Mouse (Mus musculus): ENCODE results near the gene Lrrc29. TPM values are rescaled to one million over a fixed set of nuclear protein-coding genes. Genes with fewer than 3 reads are reported as not detected.

The Lrrc29 gene
- polyA plus RNA-seq, 1 experiment from 2014 or later, result 1.5 TPM

- Histone ChIP-seq H3K4me2 (no peak overlapping the region), H3K4me1 (replicated peaks) (peaks cover 19% of the 10 kb centered on the region), H3K9ac (replicated peaks) (no peak overlapping the region), H3K36me3 (peaks cover 41% of the 10 kb centered on the region), H3K9me3 (no peaks in the 10 kb centered on the region), H3K27me3 (no peaks in the 10 kb centered on the region), H3K4me3 (replicated peaks) (no peak overlapping the region), H3K27ac (no peak overlapping the region)
- 85% methylated on average over 4 of the region's 4 CpGs for WGBS
- ATAC-seq (ENCODE audit: insufficient number of reproducible peaks, insufficient read depth, low FRiP score, low TSS enrichment, low read depth), result no peak
Measured at GRCm38 (mm10) chr8:105323183-105323582, 2.9 kb downstream of the Lrrc29 start.

DNA sequence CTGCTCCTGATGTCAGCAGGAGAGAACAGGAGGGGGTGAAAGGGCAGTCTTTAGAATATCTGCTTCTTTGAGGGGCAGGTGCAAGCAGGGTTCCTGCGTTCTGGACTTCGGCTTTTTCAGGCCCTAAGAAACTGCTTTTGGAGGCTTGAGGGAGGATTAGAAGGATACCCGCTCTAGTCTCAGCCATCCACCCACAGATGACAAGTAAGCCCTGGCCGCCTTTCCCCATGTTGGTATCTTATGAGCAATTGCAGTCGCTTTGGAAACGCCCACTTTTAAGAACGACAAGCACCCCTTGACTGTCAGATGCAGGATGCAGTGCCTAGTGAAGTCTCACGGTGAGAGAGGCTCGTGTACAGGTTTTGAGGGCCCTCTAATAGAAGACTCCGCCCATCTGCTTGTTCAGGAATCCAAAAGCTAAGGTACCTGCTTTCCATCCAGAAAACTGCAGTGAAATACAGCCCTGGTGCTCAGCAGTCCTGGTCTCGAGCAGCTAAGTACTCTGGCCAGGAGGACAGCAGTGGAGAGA lies 7.4 kb downstream of the Lrrc29 start:
- H3K27ac ChIP-seq, result no peak overlapping the region
- peaks cover 78% of the 10 kb centered on the region for H3K36me3 ChIP-seq
- ATAC-seq (ENCODE audit: insufficient number of reproducible peaks, insufficient read depth, low FRiP score, low TSS enrichment, low read depth), result no peak
- H3K4me1 ChIP-seq (replicated peaks), result no peaks in the 10 kb centered on the region
- H3K9ac ChIP-seq (replicated peaks), result no peak overlapping the region
- H3K27me3 ChIP-seq, result no peaks in the 10 kb centered on the region
- H3K4me2 ChIP-seq, result no peak overlapping the region
- 83% methylated on average over 11 of the region's 11 CpGs for WGBS
- H3K4me3 ChIP-seq (replicated peaks), result no peak overlapping the region
- no peaks in the 10 kb centered on the region for H3K9me3 ChIP-seq

DNA sequence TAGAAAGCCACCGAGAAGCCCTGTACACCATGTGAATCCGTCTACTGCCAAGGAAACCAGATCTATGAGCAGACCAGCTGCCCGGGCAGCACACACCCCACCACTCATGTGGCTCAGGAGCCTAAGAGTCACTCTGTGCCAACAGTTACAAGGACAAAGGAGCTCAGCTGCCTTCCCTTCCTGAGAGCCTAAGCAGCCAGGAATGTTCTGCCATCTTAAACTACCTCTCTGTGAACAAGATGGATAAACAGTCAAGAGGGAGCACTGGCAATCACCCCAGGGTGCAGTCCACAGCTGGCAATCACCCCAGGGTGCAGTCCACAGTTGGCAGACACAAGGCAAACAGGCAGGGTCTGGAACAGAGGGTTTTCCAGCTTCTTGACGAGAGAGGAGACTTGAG lies 8.1 kb downstream of the Lrrc29 start:
- H3K27me3 ChIP-seq, result no peaks in the 10 kb centered on the region
- H3K9me3 ChIP-seq, result no peaks in the 10 kb centered on the region
- no peak overlapping the region for H3K4me3 ChIP-seq (replicated peaks)
- H3K27ac ChIP-seq, result no peak overlapping the region
- H3K9ac ChIP-seq (replicated peaks), result no peak overlapping the region
- H3K4me1 ChIP-seq (replicated peaks), result no peaks in the 10 kb centered on the region
- no peak for ATAC-seq (ENCODE audit: insufficient number of reproducible peaks, insufficient read depth, low FRiP score, low TSS enrichment, low read depth)
- no peak overlapping the region for H3K4me2 ChIP-seq
- peaks cover 78% of the 10 kb centered on the region for H3K36me3 ChIP-seq
- WGBS, result 87% methylated on average over 4 of the region's 4 CpGs

DNA sequence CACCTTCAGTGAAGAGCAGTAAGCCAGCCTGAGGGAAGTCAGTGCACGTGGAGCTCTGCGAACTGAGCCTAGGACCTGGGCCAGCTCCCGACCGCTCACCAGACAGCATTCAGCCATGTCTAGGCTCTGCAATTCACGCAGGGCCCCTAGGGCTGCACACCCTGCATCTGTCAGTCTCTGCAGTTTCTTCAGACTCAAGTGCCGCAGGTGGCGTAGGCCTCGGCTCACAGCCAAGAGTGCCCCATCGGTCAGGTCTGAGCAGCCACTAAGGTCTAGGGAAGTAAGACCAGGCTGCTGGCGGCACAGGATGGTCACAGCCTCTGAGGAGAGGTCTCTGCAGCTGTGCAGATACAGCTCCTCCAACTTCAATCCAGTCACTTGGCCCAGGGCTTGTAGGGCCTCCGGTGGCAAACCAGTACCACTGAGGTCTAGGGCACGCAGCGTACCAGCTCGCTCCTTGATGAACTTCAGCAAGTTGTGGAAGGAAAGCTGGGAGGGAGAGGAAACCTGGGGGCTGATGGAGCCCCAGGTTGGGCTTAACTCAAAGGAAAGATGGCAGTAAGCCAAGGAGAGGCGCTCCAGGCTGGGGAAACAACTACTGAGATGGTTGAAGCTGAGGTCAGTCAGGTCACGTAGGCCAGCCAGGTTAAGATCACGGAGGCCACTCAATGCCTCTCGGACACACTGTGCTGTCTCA lies 10.9 kb downstream of the Lrrc29 start:
- H3K9ac ChIP-seq (replicated peaks), result no peak overlapping the region
- H3K4me2 ChIP-seq, result no peak overlapping the region
- 92% methylated on average over 18 of the region's 18 CpGs for WGBS
- H3K9me3 ChIP-seq, result no peaks in the 10 kb centered on the region
- H3K36me3 ChIP-seq, result peaks cover 95% of the 10 kb centered on the region
- no peak for ATAC-seq (ENCODE audit: insufficient number of reproducible peaks, insufficient read depth, low FRiP score, low TSS enrichment, low read depth)
- no peak overlapping the region for H3K27ac ChIP-seq
- H3K27me3 ChIP-seq, result no peaks in the 10 kb centered on the region
- no peaks in the 10 kb centered on the region for H3K4me1 ChIP-seq (replicated peaks)
- no peak overlapping the region for H3K4me3 ChIP-seq (replicated peaks)

- H3K36me3 ChIP-seq, result peaks cover 96% of the 10 kb centered on the region
- no peaks in the 10 kb centered on the region for H3K27me3 ChIP-seq
- no peak overlapping the region for H3K4me3 ChIP-seq (replicated peaks)
- no peak overlapping the region for H3K9ac ChIP-seq (replicated peaks)
- no peaks in the 10 kb centered on the region for H3K4me1 ChIP-seq (replicated peaks)
- no peak overlapping the region for H3K27ac ChIP-seq
- H3K9me3 ChIP-seq, result no peaks in the 10 kb centered on the region
- 77% methylated on average over 9 of the region's 9 CpGs for WGBS
- H3K4me2 ChIP-seq, result no peak overlapping the region
- ATAC-seq (ENCODE audit: insufficient number of reproducible peaks, insufficient read depth, low FRiP score, low TSS enrichment, low read depth), result no peak
Measured at GRCm38 (mm10) chr8:105313622-105314402, 12.3 kb downstream of the Lrrc29 start.

GRCm38 (mm10) chr8:105312891-105313481 lies 13.1 kb downstream of the Lrrc29 start:
- H3K9ac ChIP-seq (replicated peaks), result no peak overlapping the region
- peaks cover 96% of the 10 kb centered on the region for H3K36me3 ChIP-seq
- no peak for ATAC-seq (ENCODE audit: insufficient number of reproducible peaks, insufficient read depth, low FRiP score, low TSS enrichment, low read depth)
- WGBS, result 89% methylated on average over 8 of the region's 8 CpGs
- H3K4me1 ChIP-seq (replicated peaks), result no peaks in the 10 kb centered on the region
- H3K27me3 ChIP-seq, result no peaks in the 10 kb centered on the region
- no peak overlapping the region for H3K4me2 ChIP-seq
- no peak overlapping the region for H3K27ac ChIP-seq
- H3K9me3 ChIP-seq, result no peaks in the 10 kb centered on the region
- no peak overlapping the region for H3K4me3 ChIP-seq (replicated peaks)

GRCm38 (mm10) chr8:105311718-105312117 lies 14.4 kb downstream of the Lrrc29 start:
- Histone ChIP-seq H3K36me3 (peaks cover 98% of the 10 kb centered on the region), H3K27ac (no peak overlapping the region), H3K4me1 (replicated peaks) (no peaks in the 10 kb centered on the region), H3K9me3 (no peaks in the 10 kb centered on the region), H3K9ac (replicated peaks) (no peak overlapping the region), H3K4me2 (no peak overlapping the region), H3K27me3 (no peaks in the 10 kb centered on the region), H3K4me3 (replicated peaks) (no peak overlapping the region)
- 86% methylated on average over 1 of the region's 1 CpGs for WGBS
- no peak for ATAC-seq (ENCODE audit: insufficient number of reproducible peaks, insufficient read depth, low FRiP score, low TSS enrichment, low read depth)

DNA sequence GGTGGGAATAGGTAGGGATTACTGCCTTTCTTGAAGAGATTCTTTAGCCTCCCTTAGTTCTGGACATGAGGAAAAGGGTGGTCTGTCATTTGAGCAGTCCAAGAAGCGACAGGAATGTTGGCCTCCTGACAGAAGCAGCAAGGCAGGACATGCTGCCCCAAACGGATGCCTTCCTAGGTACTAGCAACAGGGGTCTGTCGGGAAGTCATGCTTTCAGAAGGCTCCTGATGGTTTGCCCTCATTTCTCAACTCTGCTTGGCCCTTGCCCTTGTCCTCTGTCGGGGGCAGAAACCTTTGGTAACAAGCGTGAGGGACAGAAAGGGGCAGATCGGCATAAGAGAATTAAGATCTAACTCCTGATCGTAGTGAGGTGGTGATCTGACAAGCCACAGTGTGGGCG lies 16.0 kb downstream of the Lrrc29 start:
- no peak overlapping the region for H3K4me3 ChIP-seq (replicated peaks)
- H3K27me3 ChIP-seq, result no peaks in the 10 kb centered on the region
- H3K4me2 ChIP-seq, result no peak overlapping the region
- no peaks in the 10 kb centered on the region for H3K9me3 ChIP-seq
- H3K36me3 ChIP-seq, result peaks cover 83% of the 10 kb centered on the region
- ATAC-seq (ENCODE audit: insufficient number of reproducible peaks, insufficient read depth, low FRiP score, low TSS enrichment, low read depth), result no peak
- H3K9ac ChIP-seq (replicated peaks), result no peak overlapping the region
- WGBS, result 85% methylated on average over 8 of the region's 8 CpGs
- H3K27ac ChIP-seq, result no peak overlapping the region
- H3K4me1 ChIP-seq (replicated peaks), result peaks cover 15% of the 10 kb centered on the region

DNA sequence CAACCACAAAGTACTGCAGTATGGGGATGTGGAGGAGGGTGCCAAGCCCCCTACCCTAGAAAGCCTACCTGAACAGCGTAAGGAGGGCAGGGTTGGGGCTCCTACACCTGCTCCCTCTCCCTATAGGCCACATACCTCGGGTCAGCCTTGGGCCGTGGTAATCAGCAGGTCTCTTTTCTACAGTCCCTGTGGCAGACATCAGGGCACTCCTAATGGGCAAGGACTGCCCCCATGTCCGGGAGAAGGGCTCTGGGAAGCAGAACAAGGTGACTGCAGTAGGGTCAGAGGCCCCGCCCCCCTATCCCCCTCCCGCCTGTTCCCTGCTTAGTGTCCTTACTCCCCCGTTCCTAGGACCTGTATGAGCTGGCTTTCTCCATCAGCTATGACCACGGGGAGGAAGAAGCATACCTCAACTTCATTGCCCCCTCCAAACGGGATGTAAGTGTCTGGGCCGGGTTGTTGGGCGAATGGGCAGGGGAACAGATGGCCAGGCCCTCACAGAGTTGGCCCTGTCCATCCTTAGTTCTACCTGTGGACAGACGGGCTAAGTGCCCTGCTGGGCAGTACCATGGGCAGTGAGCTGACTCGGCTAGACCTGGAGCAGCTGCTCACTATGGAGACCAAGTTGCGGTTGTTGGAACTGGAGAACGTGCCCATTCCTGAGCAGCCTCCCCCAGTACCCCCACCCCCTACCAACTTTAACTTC lies 16.8 kb downstream of the Lrrc29 start:
- peaks cover 82% of the 10 kb centered on the region for H3K36me3 ChIP-seq
- H3K4me1 ChIP-seq (replicated peaks), result peaks cover 21% of the 10 kb centered on the region
- no peaks in the 10 kb centered on the region for H3K27me3 ChIP-seq
- WGBS, result 81% methylated on average over 15 of the region's 15 CpGs
- no peak overlapping the region for H3K4me3 ChIP-seq (replicated peaks)
- no peaks in the 10 kb centered on the region for H3K9me3 ChIP-seq
- no peak for ATAC-seq (ENCODE audit: insufficient number of reproducible peaks, insufficient read depth, low FRiP score, low TSS enrichment, low read depth)
- H3K4me2 ChIP-seq, result no peak overlapping the region
- no peak overlapping the region for H3K27ac ChIP-seq
- no peak overlapping the region for H3K9ac ChIP-seq (replicated peaks)

DNA sequence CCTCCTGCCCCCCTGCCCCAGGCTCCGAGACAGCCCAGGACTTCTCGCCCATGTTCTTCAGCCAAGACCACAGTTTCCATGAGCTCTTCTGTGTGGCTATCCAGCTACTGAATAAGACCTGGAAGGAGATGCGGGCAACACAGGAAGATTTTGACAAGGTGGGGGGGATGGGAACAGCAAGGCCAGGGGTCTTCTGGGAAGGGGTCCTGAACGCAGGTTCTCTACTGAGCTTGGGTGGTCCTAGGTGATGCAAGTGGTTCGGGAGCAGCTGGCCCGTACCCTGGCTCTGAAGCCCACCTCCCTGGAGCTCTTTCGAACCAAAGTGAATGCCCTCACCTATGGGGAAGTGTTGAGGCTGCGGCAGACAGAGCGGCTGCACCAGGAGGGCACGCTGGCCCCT lies 17.6 kb downstream of the Lrrc29 start:
- Histone ChIP-seq H3K9me3 (no peaks in the 10 kb centered on the region), H3K27ac (no peak overlapping the region), H3K9ac (replicated peaks) (no peak overlapping the region), H3K4me1 (replicated peaks) (peaks cover 21% of the 10 kb centered on the region), H3K27me3 (no peaks in the 10 kb centered on the region), H3K36me3 (peaks cover 82% of the 10 kb centered on the region), H3K4me3 (replicated peaks) (no peak overlapping the region), H3K4me2 (no peak overlapping the region)
- no peak for ATAC-seq (ENCODE audit: insufficient number of reproducible peaks, insufficient read depth, low FRiP score, low TSS enrichment, low read depth)
- WGBS, result 95% methylated on average over 10 of the region's 10 CpGs

- Histone ChIP-seq H3K36me3 (peaks cover 82% of the 10 kb centered on the region), H3K27me3 (no peaks in the 10 kb centered on the region), H3K27ac (no peak overlapping the region), H3K9ac (replicated peaks) (no peak overlapping the region), H3K4me1 (replicated peaks) (peaks cover 21% of the 10 kb centered on the region), H3K9me3 (no peaks in the 10 kb centered on the region), H3K4me2 (no peak overlapping the region), H3K4me3 (replicated peaks) (no peak overlapping the region)
- ATAC-seq (ENCODE audit: insufficient number of reproducible peaks, insufficient read depth, low FRiP score, low TSS enrichment, low read depth), result no peak
- WGBS, result 96% methylated on average over 13 of the region's 13 CpGs
Measured at GRCm38 (mm10) chr8:105307670-105308069, 18.4 kb downstream of the Lrrc29 start.
